ENCODE assay signal across 20 mouse cellular contexts in the genomic region with DNA sequence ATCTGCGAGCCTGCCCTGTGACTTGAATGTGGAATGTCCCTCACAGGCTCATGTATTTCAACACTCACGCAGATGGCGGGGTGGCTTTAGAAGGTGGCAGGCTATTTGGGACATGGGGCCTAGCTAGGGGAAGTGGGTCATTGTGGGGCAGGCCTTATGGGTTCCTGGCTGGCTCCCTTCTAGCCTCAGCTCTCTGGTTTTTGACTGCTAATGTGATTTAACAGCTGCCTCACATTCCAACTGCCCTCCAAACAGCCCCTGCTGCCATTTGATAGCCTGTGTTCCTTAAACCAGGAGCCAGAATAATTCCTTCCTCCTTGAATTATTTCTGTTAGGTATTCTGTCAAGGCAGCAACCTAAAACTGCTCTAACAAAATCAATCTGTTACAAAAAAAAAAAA. TPM values are rescaled to one million over a fixed set of nuclear protein-coding genes. Genes with fewer than 3 reads are reported as not detected.
DNase-seq lines count a peak whose midpoint lies in the region; ATAC-seq and TF ChIP-seq lines count a peak whose summit lies in the region.
"Had no signal": no experiment of that assay in that cellular context is flagged by ENCODE, and none has a peak within 500 bp of the region (broad histone marks: within the 10 kb centered on the region; RNA-seq: fewer than 3 reads in every experiment).

No protein-coding gene starts in this region.

- H3K36me3 ChIP-seq in heart, embryonic 13.5 days = no peaks in the 10 kb centered on the region; the same call in 1 of the 2 replicates
- H3K36me3 ChIP-seq in kidney, postnatal 0 days (ENCODE audit: insufficient read depth, low read length) = no peaks in the 10 kb centered on the region
- H3K36me3 ChIP-seq in embryonic facial prominence, embryonic 15.5 days = no peaks in the 10 kb centered on the region
- no peaks in the 10 kb centered on the region for H3K36me3 ChIP-seq in stomach, embryonic 15.5 days
- no peaks in the 10 kb centered on the region for H3K36me3 ChIP-seq in hindbrain, embryonic 11.5 days (ENCODE audit: control insufficient read depth, insufficient read depth, low read length)
- H3K36me3 ChIP-seq in liver, embryonic 11.5 days (ENCODE audit: control insufficient read depth, insufficient read depth, low read length) = no peaks in the 10 kb centered on the region
- H3K36me3 ChIP-seq: G1E had no signal

- H3K9me3 ChIP-seq in heart, embryonic 13.5 days = 0 out of 2 replicates have a peak, but pooled peaks cover 4% of the 10 kb centered on the region
- no peaks in the 10 kb centered on the region for H3K9me3 ChIP-seq in kidney, postnatal 0 days (replicated peaks; ENCODE audit: low read length)
- no peaks in the 10 kb centered on the region for H3K9me3 ChIP-seq in embryonic facial prominence, embryonic 15.5 days (replicated peaks)
- H3K9me3 ChIP-seq in stomach, embryonic 15.5 days = no peaks in the 10 kb centered on the region
- no peaks in the 10 kb centered on the region for H3K9me3 ChIP-seq in hindbrain, embryonic 11.5 days (ENCODE audit: control insufficient read depth, low read length)
- no peaks in the 10 kb centered on the region; the same call in 1 of the 2 replicates for H3K9me3 ChIP-seq in liver, embryonic 11.5 days (ENCODE audit: control insufficient read depth, low read length)

- no peak overlapping the region for H3K4me2 ChIP-seq in heart, embryonic 13.5 days
- no peak overlapping the region for H3K4me2 ChIP-seq in kidney, postnatal 0 days (ENCODE audit: low read length)
- no peak overlapping the region for H3K4me2 ChIP-seq in embryonic facial prominence, embryonic 15.5 days (replicated peaks)
- H3K4me2 ChIP-seq in stomach, embryonic 15.5 days = no peak overlapping the region
- no peak overlapping the region for H3K4me2 ChIP-seq in hindbrain, embryonic 11.5 days (replicated peaks; ENCODE audit: low read depth, low read length)
- H3K4me2 ChIP-seq in liver, embryonic 11.5 days = no peak overlapping the region
- H3K4me2 ChIP-seq: midbrain, embryonic 11.5 days had no signal

- no peak for DNase-seq in heart, postnatal 25 days (ENCODE audit: low spot score)
- peak; percentile 62 for DNase-seq in kidney, postnatal 0 days (ENCODE audit: low spot score)
- no peak for DNase-seq in kidney, postnatal 25 days
- no peak for DNase-seq in hindbrain, embryonic 11.5 days (ENCODE audit: low spot score)
- no peak for DNase-seq in liver, embryonic 11.5 days (ENCODE audit: low spot score)
- DNase-seq: adrenal gland, postnatal 10 days; B cell, adult 2 months; cerebellum, adult 2 months; gastrocnemius, postnatal 14 days; left cerebral cortex, postnatal 4 days; liver, postnatal 0 days; lung, postnatal 36 days had no signal

- H3K9ac ChIP-seq in heart, embryonic 13.5 days = no peak overlapping the region
- H3K9ac ChIP-seq in kidney, postnatal 0 days (ENCODE audit: low read depth, low read length) = no peak overlapping the region
- no peak overlapping the region for H3K9ac ChIP-seq in embryonic facial prominence, embryonic 15.5 days
- H3K9ac ChIP-seq in stomach, embryonic 15.5 days = no peak overlapping the region
- no peak overlapping the region for H3K9ac ChIP-seq in hindbrain, embryonic 11.5 days (ENCODE audit: low read depth, low read length)
- H3K9ac ChIP-seq in liver, embryonic 11.5 days (ENCODE audit: low read depth, low read length) = no peak overlapping the region
- H3K9ac ChIP-seq: liver, postnatal 0 days had no signal

- H3K4me3 ChIP-seq in heart, embryonic 13.5 days = no peak overlapping the region
- H3K4me3 ChIP-seq in kidney, postnatal 0 days (replicated peaks; ENCODE audit: low read depth, low read length) = no peak overlapping the region
- H3K4me3 ChIP-seq in embryonic facial prominence, embryonic 15.5 days (replicated peaks) = no peak overlapping the region
- H3K4me3 ChIP-seq in stomach, embryonic 15.5 days (replicated peaks) = no peak overlapping the region
- no peak overlapping the region for H3K4me3 ChIP-seq in hindbrain, embryonic 11.5 days (ENCODE audit: low read depth, low read length)
- no peak overlapping the region for H3K4me3 ChIP-seq in liver, embryonic 11.5 days (ENCODE audit: low read depth, low read length)
- H3K4me3 ChIP-seq: erythroblast, embryonic 14.5 days had no signal

- H3K27me3 ChIP-seq in heart, embryonic 13.5 days (replicated peaks) = no peaks in the 10 kb centered on the region
- no peaks in the 10 kb centered on the region for H3K27me3 ChIP-seq in kidney, postnatal 0 days (ENCODE audit: insufficient read depth, low read length)
- H3K27me3 ChIP-seq in embryonic facial prominence, embryonic 15.5 days = no peaks in the 10 kb centered on the region
- no peaks in the 10 kb centered on the region for H3K27me3 ChIP-seq in stomach, embryonic 15.5 days (replicated peaks)
- no peaks in the 10 kb centered on the region for H3K27me3 ChIP-seq in hindbrain, embryonic 11.5 days (ENCODE audit: control insufficient read depth, insufficient read depth, low read length)
- H3K27me3 ChIP-seq in liver, embryonic 11.5 days (replicated peaks; ENCODE audit: control insufficient read depth, insufficient read depth, low read length) = no peaks in the 10 kb centered on the region

- intact Hi-C loops in heart, postnatal 25 days (cut with DNase I) = no loop called here

- ATAC-seq in heart, embryonic 13.5 days (ENCODE audit: extremely low read depth, insufficient number of reproducible peaks, low FRiP score, low TSS enrichment) = no peak
- ATAC-seq in kidney, postnatal 0 days (replicated peaks; ENCODE audit: low FRiP score, low read depth) = no peak
- no peak for ATAC-seq in embryonic facial prominence, embryonic 15.5 days (ENCODE audit: insufficient number of reproducible peaks, low FRiP score, low TSS enrichment, low read depth)
- ATAC-seq in stomach, embryonic 15.5 days (ENCODE audit: insufficient read depth, low FRiP score, low read depth) = no peak
- ATAC-seq in hindbrain, embryonic 11.5 days (ENCODE audit: low FRiP score) = no peak
- ATAC-seq in liver, embryonic 11.5 days (replicated peaks; ENCODE audit: low FRiP score) = no peak
- ATAC-seq: inflammation-experienced regulatory T-cells, adult 6 months; liver, postnatal 0 days had no signal

- H3K27ac ChIP-seq in heart, embryonic 13.5 days (replicated peaks) = peak overlapping the region; percentile 48; the same call in 1 of the 2 replicates
- H3K27ac ChIP-seq in kidney, postnatal 0 days = no peak overlapping the region
- peak overlapping the region; percentile 83; the same call in 1 of the 2 replicates for H3K27ac ChIP-seq in embryonic facial prominence, embryonic 15.5 days (replicated peaks)
- H3K27ac ChIP-seq in stomach, embryonic 15.5 days = peak overlapping the region; percentile 1; the same call in 1 of the 2 replicates
- no peak overlapping the region for H3K27ac ChIP-seq in hindbrain, embryonic 11.5 days (ENCODE audit: low read depth, low read length)
- H3K27ac ChIP-seq in liver, embryonic 11.5 days (ENCODE audit: low read depth, low read length) = no peak overlapping the region

- H3K4me1 ChIP-seq in heart, embryonic 13.5 days = peaks cover 24% of the 10 kb centered on the region
- 0 out of 2 replicates have a peak, but pooled peaks cover 7% of the 10 kb centered on the region for H3K4me1 ChIP-seq in kidney, postnatal 0 days (replicated peaks; ENCODE audit: insufficient read depth, low read length)
- H3K4me1 ChIP-seq in embryonic facial prominence, embryonic 15.5 days = peaks cover 20% of the 10 kb centered on the region; the same call in 1 of the 2 replicates
- H3K4me1 ChIP-seq in stomach, embryonic 15.5 days = peaks cover 5% of the 10 kb centered on the region
- H3K4me1 ChIP-seq in hindbrain, embryonic 11.5 days (replicated peaks; ENCODE audit: control insufficient read depth, insufficient read depth, low read length) = peaks cover 7% of the 10 kb centered on the region; the same call in 1 of the 2 replicates
- H3K4me1 ChIP-seq in liver, embryonic 11.5 days (replicated peaks; ENCODE audit: control insufficient read depth, insufficient read depth, low read length) = no peaks in the 10 kb centered on the region

- 95% methylated on average over 3 of the region's 3 CpGs for WGBS in heart, embryonic 13.5 days
- 77% methylated on average over 3 of the region's 3 CpGs for WGBS in kidney, postnatal 0 days
- WGBS in embryonic facial prominence, embryonic 15.5 days = 77% methylated on average over 3 of the region's 3 CpGs
- 91% methylated on average over 3 of the region's 3 CpGs for WGBS in stomach, embryonic 15.5 days
- 85% methylated on average over 3 of the region's 3 CpGs for WGBS in hindbrain, embryonic 11.5 days
- WGBS in liver, embryonic 11.5 days = 91% methylated on average over 3 of the region's 3 CpGs

- TF ChIP-seq CTCF in kidney, postnatal 0 days (IDR thresholded peaks at IDR 0.05; ENCODE audit: low read depth) = no peak

RNA-seq across cellular contexts. Expression of a gene that starts 41.0 kb away (rescaled TPM):
- 64.6 and 78.2 TPM in 2 replicates for polyA plus RNA-seq in heart, embryonic 13.5 days (2015; fragmentation: Nextera tagmentation; extraction: Ambion mirVana)
- 1 to 10 TPM; 2.5 TPM for total RNA-seq in heart, postnatal 25 days (2021)
- 14.2 and 17.4 TPM in 2 replicates for polyA plus RNA-seq in kidney, postnatal 0 days (2015; fragmentation: Nextera tagmentation; extraction: Ambion mirVana)
- 20.7 and 24.2 TPM in 2 replicates for polyA plus RNA-seq in embryonic facial prominence, embryonic 15.5 days (2015; fragmentation: Nextera tagmentation; extraction: Ambion mirVana)
- polyA plus RNA-seq in stomach, embryonic 15.5 days (2015; fragmentation: Nextera tagmentation; extraction: Ambion mirVana) = 48.5 and 57.0 TPM in 2 replicates
- polyA plus RNA-seq in hindbrain, embryonic 11.5 days (2014; fragmentation: Nextera tagmentation; extraction: Ambion mirVana) = 8.3 and 14.3 TPM in 2 replicates
- 15.9 and 17.2 TPM in 2 replicates for polyA plus RNA-seq in liver, embryonic 11.5 days (2014; fragmentation: Nextera tagmentation; extraction: Ambion mirVana)
- total RNA-seq: common myeloid progenitor, adult 5-6 weeks had no signal

RNA-seq across cellular contexts. Expression of a gene that starts 48.2 kb away (rescaled TPM):
- polyA plus RNA-seq in heart, embryonic 13.5 days (2015; fragmentation: Nextera tagmentation; extraction: Ambion mirVana) = 52.9 and 58.7 TPM in 2 replicates
- total RNA-seq in heart, postnatal 25 days (2021) = under 1 TPM; 0.59 to 0.60 TPM
- 27.8 and 31.8 TPM in 2 replicates for polyA plus RNA-seq in kidney, postnatal 0 days (2015; fragmentation: Nextera tagmentation; extraction: Ambion mirVana)
- polyA plus RNA-seq in embryonic facial prominence, embryonic 15.5 days (2015; fragmentation: Nextera tagmentation; extraction: Ambion mirVana) = 43.1 and 45.2 TPM in 2 replicates
- polyA plus RNA-seq in stomach, embryonic 15.5 days (2015; fragmentation: Nextera tagmentation; extraction: Ambion mirVana) = 54.1 and 54.4 TPM in 2 replicates
- polyA plus RNA-seq in hindbrain, embryonic 11.5 days (2014; fragmentation: Nextera tagmentation; extraction: Ambion mirVana) = 66.4 and 73.5 TPM in 2 replicates
- 122 and 151 TPM in 2 replicates for polyA plus RNA-seq in liver, embryonic 11.5 days (2014; fragmentation: Nextera tagmentation; extraction: Ambion mirVana)

Comparison
In these comparisons a context has a peak if more than half of its experiments do, and no peak if none do; other contexts are left out.
1. H3K27ac ChIP-seq: peak in heart, embryonic 13.5 days (single experiment), embryonic facial prominence, embryonic 15.5 days (single experiment) and stomach, embryonic 15.5 days (single experiment); none in kidney, postnatal 0 days (single experiment), hindbrain, embryonic 11.5 days (single experiment) and liver, embryonic 11.5 days (single experiment).